Mouse (Mus musculus) spleen, postnatal 10 days (tissue): ENCODE measurements around the gene Cdk17.
"Not testable (repeated sequence)": the region's sequence is repeated elsewhere in the genome, so short reads cannot be mapped to it uniquely, and the experiment has no call there.

Experiments
- DNase-seq, 2 experiments: peaks; one replicate each; pipeline ENCODE4 v3.0.0; 2021 to 2022; ENCODE audit warnings: low spot score in 2 of 2

Cdk17 gene

DNA sequence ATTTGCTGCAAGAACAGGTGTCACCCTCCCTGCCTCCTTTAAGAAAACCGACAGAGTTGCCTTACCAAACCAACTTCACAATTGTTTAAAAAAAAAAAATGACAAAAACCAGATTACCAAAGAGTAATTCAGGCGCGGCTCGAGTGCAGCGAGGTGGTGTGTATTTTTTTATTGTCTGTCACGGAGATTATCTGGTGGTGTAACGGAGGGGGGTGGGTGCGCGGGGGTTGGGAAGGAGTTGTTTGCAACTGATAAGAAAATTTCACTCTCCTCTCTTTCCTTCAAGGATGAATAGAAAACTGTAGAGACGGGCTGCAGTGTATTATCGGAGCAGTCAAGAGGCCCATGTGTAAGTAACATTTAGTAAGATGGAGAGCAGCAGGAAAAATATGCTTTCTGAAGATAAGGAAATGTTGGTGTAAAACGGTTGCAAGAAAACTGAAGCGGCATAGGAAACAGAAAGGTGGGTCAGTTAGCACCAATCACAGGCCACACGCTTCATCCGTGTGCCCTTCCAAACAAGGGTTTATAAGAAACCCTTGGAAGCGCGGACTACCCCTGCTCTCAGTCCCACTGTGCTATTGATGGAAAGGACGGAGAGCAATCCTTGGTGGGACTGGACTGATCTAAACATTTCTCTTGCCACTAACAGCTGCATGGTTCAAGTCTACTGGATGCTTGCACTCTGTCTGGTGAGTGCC lies 17.2 kb upstream of the Cdk17 start:
- DNase-seq: peak; percentile 55 to 61

DNA sequence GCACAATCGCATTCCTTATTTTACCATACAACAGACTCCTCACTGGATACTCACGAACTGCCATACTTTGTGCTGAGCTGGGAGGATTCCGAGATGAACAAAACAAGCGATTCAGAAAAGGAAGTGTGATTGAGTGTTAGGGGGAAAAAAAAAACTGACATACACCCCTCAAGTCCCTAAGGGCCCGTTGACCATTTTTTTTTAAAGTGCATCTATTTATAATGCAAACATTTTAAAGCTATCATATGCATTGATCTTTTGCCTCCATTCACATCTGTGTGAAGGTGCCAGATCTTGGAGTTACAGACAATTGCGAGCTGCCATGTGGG lies 16.7 kb upstream of the Cdk17 start:
- DNase-seq: no peak

GRCm38 (mm10) chr10:93144579-93144978 lies 16.1 kb upstream of the Cdk17 start:
- DNase-seq: peak in 1 of 2 experiments; percentile 32

DNA sequence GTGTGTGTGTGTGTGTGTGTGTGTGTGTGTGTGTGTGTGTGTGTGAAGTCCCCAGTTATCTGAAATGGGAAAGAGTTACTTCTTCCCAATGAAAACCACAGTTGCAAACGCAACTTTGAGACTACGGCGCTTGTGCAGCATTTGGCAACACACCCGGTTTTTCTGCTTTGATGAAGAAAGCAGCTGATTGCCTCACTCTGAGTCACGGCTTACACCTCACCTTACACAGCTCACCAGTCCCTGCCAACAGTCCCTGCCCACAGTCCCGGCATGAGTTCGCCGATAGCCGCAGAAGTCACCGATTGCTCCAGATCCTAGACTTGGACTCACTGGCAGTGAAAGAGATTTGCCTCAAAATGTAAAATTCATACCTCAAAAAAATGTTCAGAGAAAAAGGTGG lies 15.6 kb upstream of the Cdk17 start:
- DNase-seq: peak; percentile 51 to 59

GRCm38 (mm10) chr10:93146601-93147000 lies 14.1 kb upstream of the Cdk17 start:
- DNase-seq: no peak

GRCm38 (mm10) chr10:93147691-93148090 lies 13.0 kb upstream of the Cdk17 start:
- no peak for DNase-seq

- DNase-seq: no peak
These were observed 11.1 kb upstream of the Cdk17 start for GRCm38 (mm10) chr10:93149597-93149996.

- no peak for DNase-seq
These were observed 8.9 kb upstream of the Cdk17 start for GRCm38 (mm10) chr10:93151775-93152174.

GRCm38 (mm10) chr10:93152698-93153097 lies 8.0 kb upstream of the Cdk17 start:
- DNase-seq: no peak

- not testable (repeated sequence) for DNase-seq
These were observed 7.3 kb upstream of the Cdk17 start for GRCm38 (mm10) chr10:93153404-93153803.

GRCm38 (mm10) chr10:93159651-93160496 lies 801 bp upstream of the Cdk17 start:
- DNase-seq: no peak

DNA sequence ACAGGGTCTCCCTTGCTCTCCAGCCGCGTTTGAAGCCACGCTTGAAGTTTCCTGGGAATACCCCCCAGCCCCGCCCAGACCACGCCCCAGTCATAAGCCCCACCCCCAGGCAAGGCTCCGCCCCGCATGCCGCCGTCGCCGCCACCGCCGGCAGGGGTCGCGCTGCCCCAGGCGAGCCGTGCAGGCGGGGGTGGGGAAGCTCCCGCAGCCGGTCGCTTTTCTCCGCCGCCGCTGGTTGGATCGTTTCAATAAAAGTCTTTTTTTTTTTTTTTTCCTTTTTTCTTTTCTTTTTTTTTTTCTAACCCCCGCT lies 223 bp upstream of the Cdk17 start:
- DNase-seq: peak; percentile 90 to 93

DNA sequence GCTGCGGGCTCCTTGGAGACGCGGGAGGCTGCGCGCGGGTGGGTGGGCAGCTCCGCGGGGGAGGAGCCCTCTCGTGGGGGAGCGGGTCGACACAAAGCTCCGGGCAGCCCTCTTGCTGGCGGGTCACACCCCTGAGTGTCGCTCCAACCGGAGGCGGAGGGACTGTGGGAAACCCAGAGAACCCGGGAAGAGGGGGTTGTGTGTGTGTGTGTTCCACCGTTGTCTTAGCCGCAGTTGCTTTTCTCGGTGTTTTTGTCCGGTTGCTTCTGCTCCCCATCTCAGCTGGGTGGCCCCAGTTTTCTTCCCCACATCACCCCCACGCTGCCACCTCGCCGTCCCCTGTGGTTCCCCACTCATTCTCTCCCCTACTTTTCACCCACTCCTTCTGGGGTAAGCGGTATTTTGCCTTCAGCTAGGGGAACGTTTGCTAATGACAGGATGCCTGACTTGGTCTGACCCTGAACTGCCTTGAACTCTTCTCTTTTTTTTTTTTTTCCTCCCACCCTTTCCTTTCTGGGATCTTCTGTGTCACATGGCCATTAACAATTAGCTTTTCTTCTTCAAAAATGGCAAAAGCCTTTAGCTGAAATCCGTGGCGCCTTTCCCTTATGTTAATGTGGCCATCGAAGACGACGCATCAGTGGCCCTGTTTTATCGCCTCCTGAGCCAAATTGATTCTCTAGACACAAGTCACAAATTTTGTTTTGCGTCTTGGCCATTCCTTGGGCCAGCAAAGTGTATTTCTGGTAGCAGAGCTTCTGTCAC lies 1.0 kb downstream of the Cdk17 start:
- peak; percentile 46 to 80 for DNase-seq

DNA sequence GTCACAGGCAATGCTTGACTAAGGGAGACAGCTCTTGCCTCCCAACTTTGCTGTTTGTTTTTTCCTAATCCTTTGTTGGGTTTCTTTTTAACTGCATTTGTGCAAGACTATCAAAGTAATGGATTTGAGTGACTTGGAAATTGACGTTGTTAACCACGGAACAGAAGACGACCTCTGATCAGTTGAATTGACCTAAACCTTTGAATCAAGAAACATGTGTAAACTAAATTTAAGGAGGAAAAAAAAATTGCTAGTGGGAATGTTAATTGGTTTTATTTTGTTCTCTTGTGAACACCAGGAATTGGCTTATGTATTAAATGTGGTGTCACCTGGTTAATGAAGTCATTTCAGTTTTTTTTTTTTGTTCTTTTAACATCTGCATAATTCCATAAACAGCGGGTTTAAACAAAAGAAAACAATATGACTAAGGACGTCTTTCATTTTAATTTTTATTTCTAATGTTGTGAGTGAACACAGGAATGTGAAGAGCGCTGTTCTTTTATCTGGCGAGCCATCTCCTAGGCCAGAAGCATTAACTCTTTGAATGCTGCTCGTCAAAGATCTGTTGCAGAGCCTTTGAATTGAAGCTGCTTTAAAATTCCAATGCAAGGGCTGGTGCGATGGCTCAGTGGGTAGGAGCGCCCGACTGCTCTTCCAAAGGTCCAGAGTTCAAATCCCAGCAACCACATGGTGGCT lies 1.7 kb downstream of the Cdk17 start:
- DNase-seq: no peak

- DNase-seq: no peak
These were observed 2.4 kb downstream of the Cdk17 start for GRCm38 (mm10) chr10:93162972-93163660.

DNA sequence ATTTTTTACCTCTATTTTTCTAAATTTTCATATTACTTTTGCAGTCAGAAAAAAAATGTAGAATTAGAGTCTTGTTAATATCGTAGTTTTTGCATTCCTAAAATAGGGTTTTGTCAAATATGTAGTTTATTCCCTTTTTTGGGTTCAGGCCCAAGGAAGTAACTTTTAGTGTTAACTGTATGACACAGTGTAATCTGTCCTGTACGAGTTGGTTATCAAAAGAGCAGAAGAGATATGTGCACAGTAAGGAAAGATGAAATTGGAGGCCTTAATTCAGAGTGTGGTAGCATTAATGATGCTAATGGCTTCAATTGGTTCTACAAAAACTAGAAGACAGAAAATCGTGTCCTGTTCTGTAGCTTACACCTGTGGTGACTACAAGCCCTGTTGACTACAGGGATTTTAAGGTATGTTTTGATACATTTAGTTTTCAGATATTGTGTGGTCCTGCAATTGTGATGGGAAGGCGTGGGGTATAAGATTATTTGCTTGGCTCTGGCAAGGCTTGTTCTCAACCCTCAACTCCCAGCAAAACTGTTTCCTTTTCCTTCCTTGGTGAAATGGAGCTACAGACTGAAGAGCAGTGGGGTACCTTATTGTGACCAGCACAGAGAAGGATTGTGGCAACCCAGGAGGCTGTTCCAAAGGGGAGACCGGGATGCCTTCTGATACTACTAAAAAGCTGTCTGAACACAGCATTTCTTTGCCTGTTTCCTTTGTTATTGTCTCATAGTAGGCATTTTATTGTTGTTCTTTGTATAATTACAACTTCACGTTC lies 3.2 kb downstream of the Cdk17 start:
- DNase-seq: no peak

GRCm38 (mm10) chr10:93165416-93166381 lies 5.0 kb downstream of the Cdk17 start:
- DNase-seq: peak in 1 of 2 experiments; percentile 43

- DNase-seq: peak; percentile 45 to 50
These were observed 5.7 kb downstream of the Cdk17 start for GRCm38 (mm10) chr10:93166382-93166769.

- DNase-seq: no peak
These were observed 6.6 kb downstream of the Cdk17 start for GRCm38 (mm10) chr10:93167311-93167710.
